Mouse (Mus musculus) liver, embryonic 16.5 days (tissue): Measurements from ENCODE around the gene Ndufb3. TPM values are rescaled to one million over a fixed set of nuclear protein-coding genes. Genes with fewer than 3 reads are reported as not detected.

Experiments used
- ATAC-seq: fragments of 200-750 bp; cut with Nextera tagmentation; 2 replicates; pipeline ENCODE4 v1.8.0; 2017; ENCODE audit warnings: low read depth, mild to moderate bottlenecking, moderate number of reproducible peaks, moderate library complexity
- H3K27ac ChIP-seq: fragments of 300-500 bp; sonication (generic); 2 replicates; pipeline ENCODE4 v1.5.1; 2014; ENCODE audit warnings: mild to moderate bottlenecking, low read length
- H3K27me3 ChIP-seq: fragments of 300-500 bp; sonication (generic); 2 replicates; pipeline ENCODE4 v1.6.1; 2014; ENCODE audit warnings: low read depth, low read length, mixed read lengths; ENCODE audit not compliant: control insufficient read depth, insufficient read depth
- H3K36me3 ChIP-seq: fragments of 300-500 bp; sonication (generic); 2 replicates; pipeline ENCODE4 v1.6.1; 2014; ENCODE audit warnings: mild to moderate bottlenecking; ENCODE audit not compliant: control insufficient read depth, insufficient read depth
- H3K4me1 ChIP-seq: fragments of 300-500 bp; sonication (generic); 2 replicates; pipeline ENCODE4 v1.6.1; 2014; ENCODE audit warnings: low read depth, low read length, mixed read lengths; ENCODE audit not compliant: control insufficient read depth
- H3K4me2 ChIP-seq: fragments of 300-500 bp; sonication (generic); 2 replicates; pipeline ENCODE4 v1.6.1; 2014; ENCODE audit warnings: low read depth, low read length, mixed read lengths
- H3K4me3 ChIP-seq: fragments of 300-500 bp; sonication (generic); 2 replicates; pipeline ENCODE4 v1.5.1; 2014; ENCODE audit warnings: low read depth, mild to moderate bottlenecking, low read length
- H3K9ac ChIP-seq: fragments of 300-500 bp; sonication (generic); 2 replicates; pipeline ENCODE4 v1.6.1; 2014; ENCODE audit warnings: low read depth, low read length
- H3K9me3 ChIP-seq: fragments of 300-500 bp; sonication (generic); replicated peaks from 2 replicates; pipeline ENCODE4 v1.6.1; 2016; ENCODE audit warnings: low read length; ENCODE audit not compliant: control insufficient read depth
- WGBS: fragments of 180-500 bp; shearing (Covaris S2); extraction: QIAGEN DNeasy Blood & Tissue Kit; methylation state at CpG from one replicate; pipeline ENCODE4 v1.1.7; 2014; ENCODE audit not compliant: insufficient replicate concordance; 5-methylcytosine and 5-hydroxymethylcytosine counted together
- polyA plus RNA-seq: library from polyadenylated mRNA; unstranded; fragments of >200 nt; fragmentation: Nextera tagmentation; extraction: Ambion mirVana; gene quantifications from 2 replicates; pipeline ENCODE4 v1.2.1, GENCODE M21; 2015

The Ndufb3 gene
- polyA plus RNA-seq, 1 experiment from 2014 or later, result 82.7 TPM

DNA sequence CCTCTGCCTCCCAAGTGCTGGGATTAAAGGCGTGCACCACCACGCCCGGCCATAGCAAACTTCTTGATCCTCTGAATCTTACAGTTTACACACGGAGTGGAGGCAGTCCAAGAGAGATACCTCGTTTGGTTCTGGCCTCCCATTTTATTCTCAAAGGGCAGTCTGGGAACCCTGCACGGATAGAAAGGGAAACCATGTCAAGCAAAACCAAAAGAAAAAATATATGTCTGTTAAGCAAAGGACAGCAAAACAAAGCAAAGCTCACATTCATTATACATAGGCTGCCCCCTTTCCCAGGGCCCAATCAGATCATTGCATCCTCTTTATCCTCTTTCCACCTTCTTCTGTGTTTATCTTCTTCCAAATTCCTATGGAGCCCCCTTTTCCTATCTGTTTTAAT, 27.6 kb downstream of the Ndufb3 start:
- H3K9me3 ChIP-seq, result no peaks in the 10 kb centered on the region
- H3K4me2 ChIP-seq, result no peak overlapping the region
- no peak overlapping the region for H3K9ac ChIP-seq
- H3K4me3 ChIP-seq, result no peak overlapping the region
- no peak for ATAC-seq
- H3K27ac ChIP-seq, result no peak overlapping the region
- no peaks in the 10 kb centered on the region for H3K36me3 ChIP-seq
- 57% methylated on average over 6 of the region's 6 CpGs for WGBS
- H3K4me1 ChIP-seq, result no peaks in the 10 kb centered on the region
- H3K27me3 ChIP-seq, result no peaks in the 10 kb centered on the region

DNA sequence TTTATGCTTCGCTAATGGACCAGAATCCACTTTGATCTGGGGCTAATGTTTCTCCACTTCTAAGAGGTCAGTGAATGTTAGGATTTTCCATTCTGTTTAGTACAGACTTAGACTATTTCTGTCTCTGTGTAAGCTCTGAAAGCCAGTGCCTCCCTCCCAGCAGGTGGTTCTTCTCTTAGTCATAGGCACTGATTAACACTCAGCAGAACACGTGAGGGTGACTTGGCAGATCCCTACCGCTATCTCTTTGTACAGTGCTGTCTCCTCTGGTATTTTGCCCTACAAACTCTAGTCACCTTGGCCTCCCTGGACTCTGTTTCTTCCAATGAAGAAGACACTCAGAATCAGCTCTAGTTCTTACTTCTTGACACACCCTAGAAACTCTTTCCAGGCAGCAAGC, 28.2 kb downstream of the Ndufb3 start:
- Histone ChIP-seq H3K27ac (no peak overlapping the region), H3K9me3 (no peaks in the 10 kb centered on the region), H3K9ac (no peak overlapping the region), H3K4me2 (no peak overlapping the region), H3K27me3 (no peaks in the 10 kb centered on the region), H3K36me3 (no peaks in the 10 kb centered on the region), H3K4me3 (no peak overlapping the region), H3K4me1 (no peaks in the 10 kb centered on the region)
- ATAC-seq, result no peak
- WGBS, result 59% methylated on average over 3 of the region's 3 CpGs

DNA sequence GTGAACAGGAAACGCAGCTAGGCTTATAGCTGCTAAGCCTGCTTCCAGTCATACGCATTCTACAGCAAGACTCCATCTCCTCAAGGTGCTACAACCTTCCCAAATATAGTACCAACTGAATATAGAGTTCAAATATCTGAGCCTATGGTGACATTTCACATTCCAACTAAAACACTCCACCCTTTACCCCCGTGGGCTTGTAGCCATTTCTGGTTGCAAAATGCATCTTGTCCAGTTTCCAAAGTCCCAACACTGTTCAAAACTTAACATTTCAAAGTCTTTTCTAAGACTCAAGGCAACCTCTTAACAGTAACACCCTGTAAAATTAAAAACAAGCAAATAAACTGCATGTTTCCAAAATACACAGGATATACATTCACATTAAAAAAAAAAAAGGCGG, 29.0 kb downstream of the Ndufb3 start:
- no peaks in the 10 kb centered on the region for H3K27me3 ChIP-seq
- H3K4me3 ChIP-seq, result no peak overlapping the region
- no peak overlapping the region for H3K9ac ChIP-seq
- no peak overlapping the region for H3K27ac ChIP-seq
- 54% methylated on average over 4 of the region's 4 CpGs for WGBS
- no peak overlapping the region for H3K4me2 ChIP-seq
- H3K4me1 ChIP-seq, result no peaks in the 10 kb centered on the region
- ATAC-seq, result no peak
- H3K36me3 ChIP-seq, result no peaks in the 10 kb centered on the region
- H3K9me3 ChIP-seq, result no peaks in the 10 kb centered on the region

DNA sequence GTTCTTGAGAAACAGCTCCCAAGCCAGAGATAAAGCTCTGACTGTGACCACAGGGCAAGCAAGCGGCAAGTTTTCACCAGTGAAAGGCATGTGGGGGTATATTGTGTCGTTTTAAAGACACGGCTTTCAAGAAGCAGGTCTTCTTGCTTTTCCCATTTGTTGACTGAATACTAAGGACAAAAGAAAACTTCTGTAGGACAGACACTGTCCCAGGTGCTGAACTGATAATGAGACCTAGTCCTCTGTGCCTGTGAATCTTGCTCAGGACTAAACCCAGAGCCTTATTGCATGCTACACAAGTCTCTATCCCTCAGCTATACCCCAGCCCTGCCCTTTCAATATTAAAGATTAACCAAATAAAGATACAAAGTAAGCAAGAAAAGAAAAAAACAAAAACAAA, 30.0 kb downstream of the Ndufb3 start:
- Histone ChIP-seq H3K4me2 (no peak overlapping the region), H3K4me3 (no peak overlapping the region), H3K27me3 (no peaks in the 10 kb centered on the region), H3K27ac (no peak overlapping the region), H3K9ac (no peak overlapping the region), H3K36me3 (no peaks in the 10 kb centered on the region), H3K9me3 (no peaks in the 10 kb centered on the region), H3K4me1 (no peaks in the 10 kb centered on the region)
- ATAC-seq, result no peak
- WGBS, result 52% methylated on average over 3 of the region's 3 CpGs

DNA sequence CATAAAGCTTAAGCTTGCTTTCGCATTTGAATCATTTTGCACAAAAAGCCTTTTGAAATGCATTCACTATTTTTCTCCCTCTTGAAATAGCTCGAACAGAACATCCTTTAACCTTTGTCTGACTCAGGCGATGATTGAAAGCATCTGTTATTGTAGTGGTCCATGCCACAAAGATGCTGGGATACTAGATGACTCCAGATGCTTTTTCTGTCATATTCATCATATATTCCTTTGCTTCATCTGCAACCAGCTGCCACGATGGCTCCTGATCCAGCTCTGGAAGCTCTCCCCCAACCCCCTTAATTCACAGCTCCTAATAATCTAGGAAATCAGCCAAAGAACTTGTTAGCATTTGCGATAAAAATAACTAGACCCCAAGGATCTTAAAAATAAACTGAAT, 30.9 kb downstream of the Ndufb3 start:
- Histone ChIP-seq H3K4me2 (no peak overlapping the region), H3K9me3 (no peaks in the 10 kb centered on the region), H3K9ac (no peak overlapping the region), H3K27me3 (no peaks in the 10 kb centered on the region), H3K36me3 (no peaks in the 10 kb centered on the region), H3K4me1 (no peaks in the 10 kb centered on the region), H3K27ac (no peak overlapping the region), H3K4me3 (no peak overlapping the region)
- no peak for ATAC-seq
- WGBS, result 60% methylated on average over 5 of the region's 5 CpGs

DNA sequence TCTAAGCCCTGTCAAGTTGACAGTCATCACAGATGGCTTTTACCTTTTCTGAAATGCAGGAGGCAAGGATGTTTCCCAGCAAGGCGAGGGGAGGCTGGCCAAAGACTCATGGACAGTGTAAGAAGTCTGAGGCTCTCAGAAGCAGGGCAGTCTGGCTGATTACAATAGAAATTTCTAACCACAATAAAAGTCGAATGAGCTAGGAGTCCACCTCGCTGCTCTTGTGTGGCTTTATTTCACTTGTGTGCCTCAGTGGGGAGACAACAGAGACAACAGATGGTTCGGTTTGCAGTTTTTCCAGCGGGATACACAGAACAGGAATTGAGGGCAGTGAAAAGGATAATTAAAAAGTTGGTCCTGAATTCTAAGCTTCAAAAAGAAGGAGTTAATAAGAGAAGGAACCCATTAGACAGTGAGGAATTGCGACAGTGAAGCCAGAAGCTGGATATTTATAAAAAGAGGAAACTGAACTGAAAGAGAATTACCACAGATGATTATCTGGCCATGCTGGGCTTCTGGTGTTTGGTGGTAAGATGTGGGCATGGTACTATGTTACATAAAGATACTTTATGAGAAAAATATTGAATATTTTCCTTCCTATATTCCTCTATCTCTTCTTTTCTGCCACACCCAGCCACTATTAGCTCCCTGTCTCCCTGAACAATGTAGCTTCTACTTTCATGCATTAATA, 31.9 kb downstream of the Ndufb3 start:
- Histone ChIP-seq H3K4me1 (no peaks in the 10 kb centered on the region), H3K4me3 (no peak overlapping the region), H3K27me3 (no peaks in the 10 kb centered on the region), H3K9me3 (no peaks in the 10 kb centered on the region), H3K27ac (no peak overlapping the region), H3K4me2 (no peak overlapping the region), H3K36me3 (no peaks in the 10 kb centered on the region), H3K9ac (no peak overlapping the region)
- WGBS, result 19% methylated on average over 6 of the region's 6 CpGs
- ATAC-seq, result no peak

DNA sequence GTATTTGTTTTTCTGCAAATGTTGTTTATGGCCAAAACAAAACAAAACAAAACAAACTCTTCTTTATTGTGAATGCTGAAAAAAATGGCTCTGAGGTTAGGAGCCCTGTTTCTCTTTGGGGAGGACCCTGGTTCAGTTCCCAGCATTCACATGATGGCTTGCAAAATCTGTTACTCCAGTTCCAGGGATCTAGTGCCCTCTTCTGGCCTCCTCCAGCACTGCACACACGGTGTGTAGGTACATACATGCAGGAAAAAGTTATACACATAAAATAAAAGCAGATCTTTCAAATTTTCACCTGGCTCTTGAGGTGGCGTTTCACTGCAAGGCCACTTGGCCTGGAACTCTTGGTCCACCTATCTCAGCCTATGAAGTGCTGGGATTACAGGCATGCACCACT, 32.6 kb downstream of the Ndufb3 start:
- Histone ChIP-seq H3K36me3 (no peaks in the 10 kb centered on the region), H3K4me3 (no peak overlapping the region), H3K27me3 (no peaks in the 10 kb centered on the region), H3K9me3 (no peaks in the 10 kb centered on the region), H3K4me1 (no peaks in the 10 kb centered on the region), H3K27ac (no peak overlapping the region), H3K9ac (no peak overlapping the region), H3K4me2 (no peak overlapping the region)
- 73% methylated on average over 2 of the region's 2 CpGs for WGBS
- ATAC-seq, result no peak

DNA sequence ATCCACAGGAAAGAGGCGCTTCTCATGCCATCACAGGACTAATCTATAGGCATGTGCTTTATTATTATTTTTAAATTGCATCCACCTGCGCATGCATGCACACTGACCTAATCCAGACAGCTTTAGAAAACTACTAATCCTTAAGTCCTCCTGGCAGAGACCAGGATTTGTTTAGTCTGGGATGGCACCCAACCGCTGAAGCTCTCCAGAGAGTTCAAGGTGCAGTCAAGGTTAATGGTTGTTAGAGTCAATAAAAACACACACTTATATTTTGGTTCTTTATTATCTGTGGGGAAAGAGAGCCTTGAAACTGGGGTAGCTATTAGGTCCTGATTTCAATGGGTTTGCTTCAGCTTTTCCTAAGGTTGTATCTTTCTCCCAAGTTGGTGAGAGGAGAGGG, 35.1 kb downstream of the Ndufb3 start:
- 70% methylated on average over 3 of the region's 3 CpGs for WGBS

DNA sequence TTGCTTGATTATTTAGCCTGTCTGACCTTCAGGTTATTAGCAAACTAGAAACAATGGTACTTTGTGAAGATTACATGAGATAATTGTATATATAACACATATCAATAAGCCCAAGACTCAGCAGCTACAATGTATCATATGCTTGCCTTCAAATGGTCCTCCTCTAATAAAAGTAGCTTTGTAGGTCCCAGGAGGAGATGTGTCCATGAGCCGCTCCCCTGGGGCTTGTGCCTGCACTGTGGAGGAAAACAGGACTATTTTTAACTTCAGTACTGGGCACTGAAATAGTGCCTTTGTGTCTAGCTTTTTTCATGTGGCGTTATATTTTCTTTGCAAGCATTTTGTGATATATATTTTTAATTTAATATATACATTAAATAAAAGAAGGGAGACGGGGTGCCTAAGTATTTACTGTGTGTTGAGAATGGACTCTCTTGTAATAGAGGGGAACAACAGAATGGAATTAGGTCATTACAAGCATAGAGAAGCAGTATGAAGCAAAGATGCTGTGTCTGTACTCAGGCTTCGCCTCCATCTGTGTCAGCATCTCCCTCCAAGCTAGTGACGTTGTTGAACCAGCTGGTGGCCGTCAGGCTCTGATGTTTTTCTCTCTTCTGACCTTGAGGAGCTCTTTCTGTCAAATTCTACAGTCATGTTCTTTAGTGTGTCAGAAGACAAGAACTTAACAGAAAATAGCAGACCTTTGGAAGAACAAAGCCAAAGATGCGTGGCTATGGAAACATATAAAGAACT, 36.0 kb downstream of the Ndufb3 start:
- H3K36me3 ChIP-seq, result no peaks in the 10 kb centered on the region
- no peaks in the 10 kb centered on the region for H3K9me3 ChIP-seq
- 58% methylated on average over 7 of the region's 7 CpGs for WGBS
- no peak overlapping the region for H3K27ac ChIP-seq
- H3K4me2 ChIP-seq, result no peak overlapping the region
- no peaks in the 10 kb centered on the region for H3K27me3 ChIP-seq
- no peak overlapping the region for H3K9ac ChIP-seq
- no peak overlapping the region for H3K4me3 ChIP-seq
- H3K4me1 ChIP-seq, result no peaks in the 10 kb centered on the region
- no peak for ATAC-seq

More for the DNA sequence above, 35.1 kb downstream of the Ndufb3 start:
- no peak overlapping the region for H3K4me3 ChIP-seq
- H3K36me3 ChIP-seq, result no peaks in the 10 kb centered on the region
- no peak overlapping the region for H3K27ac ChIP-seq
- H3K9ac ChIP-seq, result no peak overlapping the region
- H3K9me3 ChIP-seq, result no peaks in the 10 kb centered on the region
- H3K4me2 ChIP-seq, result no peak overlapping the region
- H3K4me1 ChIP-seq, result no peaks in the 10 kb centered on the region
- ATAC-seq, result no peak
- no peaks in the 10 kb centered on the region for H3K27me3 ChIP-seq
